ENCODE assay signal across 27 mouse cellular contexts in the genomic region with DNA sequence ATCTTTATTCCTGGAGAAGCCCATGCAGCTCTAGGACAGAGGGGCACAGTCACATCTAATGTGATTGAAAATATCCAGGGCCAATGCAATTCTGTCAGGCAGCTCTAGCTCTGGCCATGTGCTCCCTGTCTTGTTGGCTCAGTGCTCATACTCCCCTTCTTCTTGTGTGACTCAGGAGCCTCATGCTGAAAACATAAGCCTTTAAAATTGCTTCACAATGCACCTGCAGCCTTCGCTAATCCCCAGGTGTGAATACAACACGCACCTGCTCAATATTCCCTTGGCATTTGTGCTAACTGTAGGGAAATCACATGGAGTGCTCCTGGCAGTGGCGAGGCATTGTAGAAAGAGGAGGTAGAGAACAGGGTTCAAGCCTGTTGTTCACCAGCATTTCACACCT.
"Had no signal": no experiment of that assay in that cellular context is flagged by ENCODE, and none has a peak within 500 bp of the region (broad histone marks: within the 10 kb centered on the region; RNA-seq: fewer than 3 reads in every experiment).

No protein-coding gene starts in this region.

- H3K4me3 ChIP-seq: embryonic facial prominence, embryonic 12.5 days; embryonic facial prominence, embryonic 13.5 days; embryonic facial prominence, embryonic 15.5 days; erythroblast, embryonic 14.5 days; forebrain, embryonic 10.5 days; forebrain, embryonic 12.5 days; forebrain, embryonic 13.5 days; forebrain, embryonic 15.5 days; heart, adult 2 months; heart, embryonic 10.5 days had no signal

- ATAC-seq: forebrain, embryonic 13.5 days; forebrain, embryonic 14.5 days; forebrain, embryonic 15.5 days; forebrain, embryonic 16.5 days; forebrain, postnatal 0 days had no signal

- H3K27me3 ChIP-seq: embryonic facial prominence, embryonic 12.5 days; embryonic facial prominence, embryonic 13.5 days; embryonic facial prominence, embryonic 15.5 days; forebrain, embryonic 15.5 days had no signal

- H3K4me1 ChIP-seq: embryonic facial prominence, embryonic 12.5 days; embryonic facial prominence, embryonic 13.5 days; embryonic facial prominence, embryonic 15.5 days; heart, embryonic 10.5 days had no signal

- H3K4me2 ChIP-seq: embryonic facial prominence, embryonic 12.5 days; embryonic facial prominence, embryonic 13.5 days; embryonic facial prominence, embryonic 15.5 days; forebrain, embryonic 12.5 days; forebrain, embryonic 13.5 days; forebrain, embryonic 15.5 days; heart, embryonic 11.5 days had no signal

- H3K9me3 ChIP-seq: embryonic facial prominence, embryonic 12.5 days; embryonic facial prominence, embryonic 13.5 days; embryonic facial prominence, embryonic 15.5 days; forebrain, embryonic 10.5 days; forebrain, embryonic 12.5 days; forebrain, embryonic 13.5 days; forebrain, embryonic 15.5 days; heart, embryonic 10.5 days had no signal

- H3K9ac ChIP-seq: embryonic facial prominence, embryonic 12.5 days; embryonic facial prominence, embryonic 13.5 days; embryonic facial prominence, embryonic 15.5 days; forebrain, embryonic 12.5 days; forebrain, embryonic 13.5 days; forebrain, embryonic 15.5 days; forebrain, postnatal 0 days had no signal

- H3K27ac ChIP-seq: embryonic facial prominence, embryonic 12.5 days; embryonic facial prominence, embryonic 13.5 days; embryonic facial prominence, embryonic 15.5 days; forebrain, embryonic 10.5 days; forebrain, embryonic 12.5 days; forebrain, embryonic 13.5 days; forebrain, embryonic 15.5 days; heart, adult 2 months; heart, embryonic 10.5 days had no signal

- H3K36me3 ChIP-seq: embryonic facial prominence, embryonic 12.5 days; embryonic facial prominence, embryonic 13.5 days; embryonic facial prominence, embryonic 15.5 days; forebrain, embryonic 10.5 days; forebrain, embryonic 12.5 days; forebrain, embryonic 15.5 days; heart, embryonic 10.5 days had no signal

- DNase-seq: cerebellum, adult 9-10 months; cerebellum, adult 9-11 months; cerebellum, postnatal 10 days; cerebellum, postnatal 14 days; cerebellum, postnatal 25 days; cerebellum, postnatal 36 days; embryo, embryonic 11 days; forebrain, postnatal 0 days; gastrocnemius, postnatal 10 days; gastrocnemius, postnatal 14 days; gastrocnemius, postnatal 25 days; gastrocnemius, postnatal 36 days; heart, adult 11 months; heart, adult 18-20 months; heart, adult 2 months had no signal
